Mouse (Mus musculus) kidney, adult 2 months (tissue): ENCODE measurements around the gene Lrpprc.

Source experiments
- CTCF ChIP-seq: fragments of 200-500 bp; conservative IDR thresholded peaks from 2 replicates; pipeline ENCODE4 v1.5.1; 2011; ENCODE audit warnings: low read depth, mild to moderate bottlenecking, control low read depth, low read length, moderate library complexity, mixed read lengths; ENCODE audit not compliant: insufficient read depth, insufficient read length
- POLR2A ChIP-seq: fragments of 200-500 bp; IDR thresholded peaks from one replicate; pipeline ENCODE4 v1.6.1; 2011; ENCODE audit warnings: low read depth, low read length, control low read depth

DNA sequence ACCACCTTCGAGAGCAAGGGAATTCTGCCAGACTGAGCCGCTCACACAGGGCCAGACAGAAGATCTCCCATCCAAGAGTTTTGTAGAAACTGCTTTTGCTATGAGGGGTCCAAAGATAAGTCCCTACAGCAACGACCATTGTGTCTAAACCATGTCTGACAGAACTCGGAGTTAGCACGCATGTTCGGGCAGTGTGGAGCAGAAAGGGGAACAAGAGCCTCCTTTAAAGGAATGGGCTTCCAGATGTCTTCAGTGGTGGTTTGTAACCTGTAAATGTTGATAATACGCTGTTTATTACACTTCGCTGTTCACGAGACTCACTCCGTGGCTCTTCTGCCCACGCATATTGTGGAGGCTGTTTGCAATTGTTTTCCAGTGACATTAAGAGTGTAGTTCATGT lies 113.0 kb downstream of the Lrpprc start:
- TF ChIP-seq CTCF (no peak), POLR2A (no peak)
